Mouse (Mus musculus) midbrain, embryonic 13.5 days (tissue): ENCODE results near the gene Sri. TPM values are rescaled to one million over a fixed set of nuclear protein-coding genes. Genes with fewer than 3 reads are reported as not detected.

Source experiments
- ATAC-seq: fragments of 200-750 bp; cut with Nextera tagmentation; 2 replicates; pipeline ENCODE4 v1.8.0; 2017; ENCODE audit warnings: mild to moderate bottlenecking, moderate TSS enrichment, moderate library complexity
- H3K27ac ChIP-seq: fragments of 300-500 bp; sonication (generic); 2 replicates; pipeline ENCODE4 v1.5.1; 2015; ENCODE audit warnings: inconsistent platforms, mild to moderate bottlenecking, moderate library complexity
- H3K27me3 ChIP-seq: fragments of 300-500 bp; sonication (generic); 2 replicates; pipeline ENCODE4 v1.6.1; 2015; ENCODE audit warnings: mild to moderate bottlenecking, inconsistent platforms
- H3K36me3 ChIP-seq: fragments of 300-500 bp; sonication (generic); 2 replicates; pipeline ENCODE4 v1.6.1; 2015; ENCODE audit warnings: mild to moderate bottlenecking, inconsistent platforms
- H3K4me1 ChIP-seq: fragments of 300-500 bp; sonication (generic); replicated peaks from 2 replicates; pipeline ENCODE4 v1.6.1; 2015; ENCODE audit warnings: inconsistent platforms
- H3K4me2 ChIP-seq: fragments of 300-500 bp; sonication (generic); replicated peaks from 2 replicates; pipeline ENCODE4 v1.6.1; 2015; ENCODE audit warnings: moderate library complexity, mild to moderate bottlenecking, inconsistent platforms
- H3K4me3 ChIP-seq: fragments of 300-500 bp; sonication (generic); replicated peaks from 2 replicates; pipeline ENCODE4 v1.5.1; 2015; ENCODE audit warnings: mild to moderate bottlenecking, inconsistent platforms
- H3K9ac ChIP-seq: fragments of 300-500 bp; sonication (generic); replicated peaks from 2 replicates; pipeline ENCODE4 v1.6.1; 2015; ENCODE audit warnings: mild to moderate bottlenecking, inconsistent platforms
- H3K9me3 ChIP-seq: fragments of 300-500 bp; sonication (generic); 2 replicates; pipeline ENCODE4 v1.6.1; 2016; ENCODE audit warnings: mild to moderate bottlenecking, inconsistent platforms
- WGBS: fragments of 180-500 bp; shearing (Covaris S2); methylation state at CpG from one replicate; pipeline ENCODE4 v1.1.7; 2015; 5-methylcytosine and 5-hydroxymethylcytosine counted together
- polyA plus RNA-seq: library from polyadenylated mRNA; unstranded; fragments of >200 nt; fragmentation: Nextera tagmentation; extraction: Ambion mirVana; gene quantifications from 2 replicates; pipeline ENCODE4 v1.2.1, GENCODE M21; 2015

Sri gene
- polyA plus RNA-seq, 1 experiment from 2014 or later: 149 TPM

DNA sequence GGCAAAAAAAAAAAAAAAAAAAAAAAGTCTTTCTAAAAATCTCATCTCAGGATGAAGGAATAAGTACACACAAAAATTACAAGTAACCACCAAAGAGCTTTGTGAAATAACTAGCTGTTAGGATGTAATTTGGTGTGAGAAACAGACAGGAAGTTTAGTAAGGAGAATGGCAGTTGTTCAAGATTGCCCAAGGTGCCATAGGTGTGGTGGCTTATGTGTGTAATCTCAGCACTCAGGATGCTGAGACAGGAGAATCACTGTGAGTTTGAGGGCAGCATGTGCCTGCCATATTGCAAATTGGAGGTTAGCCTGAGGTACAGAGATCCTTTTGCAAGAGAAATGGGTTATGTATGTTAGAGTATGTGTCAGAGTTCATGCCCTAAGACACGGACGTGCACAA lies 16.6 kb downstream of the Sri start:
- Histone ChIP-seq H3K36me3 (peaks cover 62% of the 10 kb centered on the region), H3K9ac (no peak overlapping the region), H3K4me3 (no peak overlapping the region), H3K4me2 (no peak overlapping the region), H3K27ac (no peak overlapping the region), H3K4me1 (peaks cover 3% of the 10 kb centered on the region), H3K9me3 (no peaks in the 10 kb centered on the region), H3K27me3 (no peaks in the 10 kb centered on the region)
- 90% methylated on average over 2 of the region's 2 CpGs for WGBS
- ATAC-seq: no peak

DNA sequence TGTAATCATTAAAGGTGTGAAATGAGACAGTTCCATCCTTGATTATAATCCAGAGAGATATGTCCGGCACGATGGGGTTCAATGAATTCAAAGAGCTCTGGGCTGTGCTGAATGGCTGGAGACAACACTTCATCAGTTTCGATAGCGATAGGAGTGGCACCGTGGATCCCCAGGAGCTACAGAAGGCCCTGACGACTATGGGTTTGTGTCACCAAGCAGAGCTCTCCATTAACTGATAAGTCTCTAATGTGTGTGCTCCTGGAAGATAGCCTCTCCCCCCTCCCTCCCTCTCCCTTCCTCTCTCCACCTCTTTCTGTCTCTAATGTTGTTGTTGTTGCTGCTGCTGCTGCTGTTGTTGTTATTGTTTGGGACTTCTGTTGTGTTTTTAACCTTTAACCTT lies 17.3 kb downstream of the Sri start:
- H3K4me1 ChIP-seq: no peaks in the 10 kb centered on the region
- H3K36me3 ChIP-seq: peaks cover 62% of the 10 kb centered on the region
- H3K4me3 ChIP-seq: no peak overlapping the region
- WGBS: 74% methylated on average over 6 of the region's 6 CpGs
- H3K9me3 ChIP-seq: no peaks in the 10 kb centered on the region
- no peak overlapping the region for H3K4me2 ChIP-seq
- ATAC-seq: no peak
- no peak overlapping the region for H3K27ac ChIP-seq
- H3K9ac ChIP-seq: no peak overlapping the region
- no peaks in the 10 kb centered on the region for H3K27me3 ChIP-seq

DNA sequence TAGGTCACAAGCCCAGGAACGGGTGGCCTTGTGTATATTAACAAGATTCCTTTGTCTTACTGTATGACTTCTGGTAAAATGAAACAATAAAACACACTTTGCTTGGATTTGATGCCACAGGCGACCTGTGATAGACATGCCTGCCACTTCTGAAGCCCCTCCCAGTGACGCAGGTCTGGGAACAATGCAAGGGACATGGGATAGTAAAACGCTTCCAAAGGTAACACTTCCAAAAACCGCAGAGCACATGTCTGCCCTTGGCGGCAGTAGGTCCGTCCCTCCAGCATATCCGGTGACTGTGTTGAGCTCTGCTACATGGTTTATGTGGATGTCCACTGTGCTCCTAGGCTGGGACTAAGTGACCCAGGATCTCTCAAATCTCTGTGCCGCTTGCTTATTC lies 27.5 kb downstream of the Sri start:
- Histone ChIP-seq H3K9me3 (no peaks in the 10 kb centered on the region), H3K27me3 (no peaks in the 10 kb centered on the region), H3K4me1 (no peaks in the 10 kb centered on the region), H3K9ac (no peak overlapping the region), H3K4me2 (no peak overlapping the region), H3K36me3 (peaks cover 20% of the 10 kb centered on the region), H3K4me3 (no peak overlapping the region), H3K27ac (no peak overlapping the region)
- ATAC-seq: no peak
- WGBS: 93% methylated on average over 9 of the region's 9 CpGs

DNA sequence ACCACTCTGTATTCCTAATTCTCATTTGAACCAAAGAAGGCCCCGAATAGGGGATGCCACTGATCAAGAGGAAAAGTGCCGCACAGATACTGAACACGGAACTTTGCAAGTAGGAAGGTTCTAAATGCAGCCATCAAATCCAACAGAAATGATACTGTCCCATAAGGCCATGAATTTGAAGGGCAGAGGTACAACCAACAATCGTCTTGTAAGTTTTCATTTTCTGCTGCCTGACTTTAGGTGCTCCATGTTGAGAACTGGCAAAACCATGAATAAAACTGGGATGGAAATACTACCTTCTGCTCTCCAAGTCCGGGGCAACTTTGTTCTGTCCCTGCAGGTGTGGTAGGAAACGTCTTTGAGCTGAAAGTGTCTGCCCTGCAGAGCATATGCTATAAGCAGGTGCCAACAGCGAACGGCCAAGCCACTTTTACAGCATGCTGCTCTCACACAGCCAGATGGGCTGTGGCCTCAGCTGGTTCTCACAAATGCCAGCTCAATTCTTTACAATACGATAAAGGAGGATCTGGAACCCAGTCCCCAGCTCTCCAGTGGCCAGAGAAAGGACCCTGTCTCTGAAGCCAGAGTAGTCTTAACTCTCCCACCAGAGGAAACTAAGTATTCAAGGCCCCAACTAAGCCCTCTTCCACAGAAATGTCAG lies 28.2 kb downstream of the Sri start:
- Histone ChIP-seq H3K27ac (no peak overlapping the region), H3K36me3 (peaks cover 20% of the 10 kb centered on the region), H3K4me2 (no peak overlapping the region), H3K4me3 (no peak overlapping the region), H3K4me1 (no peaks in the 10 kb centered on the region), H3K9ac (no peak overlapping the region), H3K27me3 (no peaks in the 10 kb centered on the region), H3K9me3 (no peaks in the 10 kb centered on the region)
- WGBS: 91% methylated on average over 9 of the region's 9 CpGs
- no peak for ATAC-seq

DNA sequence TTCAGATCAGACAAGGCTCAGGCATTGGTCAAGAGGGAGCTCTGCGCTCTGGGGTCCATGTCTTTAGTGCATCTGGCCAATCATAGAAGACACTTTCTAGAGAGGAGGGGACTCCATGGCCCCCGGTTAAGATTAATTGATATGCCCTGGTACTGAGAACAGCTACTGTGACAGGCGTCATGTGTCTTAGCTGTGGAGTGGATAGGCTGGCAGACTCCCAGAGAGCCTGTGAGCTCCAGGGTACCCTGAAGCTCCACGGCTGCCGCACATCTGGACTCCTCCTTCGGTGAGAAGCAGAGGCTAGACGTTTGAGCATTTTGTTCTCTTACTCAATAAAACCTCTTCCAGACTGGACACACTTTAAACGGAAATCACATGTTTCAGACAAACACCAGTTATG lies 31.6 kb downstream of the Sri start:
- H3K27ac ChIP-seq: no peak overlapping the region
- H3K9me3 ChIP-seq: no peaks in the 10 kb centered on the region
- no peak overlapping the region for H3K4me2 ChIP-seq
- H3K27me3 ChIP-seq: no peaks in the 10 kb centered on the region
- peaks cover 18% of the 10 kb centered on the region for H3K36me3 ChIP-seq
- no peak for ATAC-seq
- 91% methylated on average over 8 of the region's 8 CpGs for WGBS
- no peaks in the 10 kb centered on the region for H3K4me1 ChIP-seq
- no peak overlapping the region for H3K9ac ChIP-seq
- H3K4me3 ChIP-seq: no peak overlapping the region

DNA sequence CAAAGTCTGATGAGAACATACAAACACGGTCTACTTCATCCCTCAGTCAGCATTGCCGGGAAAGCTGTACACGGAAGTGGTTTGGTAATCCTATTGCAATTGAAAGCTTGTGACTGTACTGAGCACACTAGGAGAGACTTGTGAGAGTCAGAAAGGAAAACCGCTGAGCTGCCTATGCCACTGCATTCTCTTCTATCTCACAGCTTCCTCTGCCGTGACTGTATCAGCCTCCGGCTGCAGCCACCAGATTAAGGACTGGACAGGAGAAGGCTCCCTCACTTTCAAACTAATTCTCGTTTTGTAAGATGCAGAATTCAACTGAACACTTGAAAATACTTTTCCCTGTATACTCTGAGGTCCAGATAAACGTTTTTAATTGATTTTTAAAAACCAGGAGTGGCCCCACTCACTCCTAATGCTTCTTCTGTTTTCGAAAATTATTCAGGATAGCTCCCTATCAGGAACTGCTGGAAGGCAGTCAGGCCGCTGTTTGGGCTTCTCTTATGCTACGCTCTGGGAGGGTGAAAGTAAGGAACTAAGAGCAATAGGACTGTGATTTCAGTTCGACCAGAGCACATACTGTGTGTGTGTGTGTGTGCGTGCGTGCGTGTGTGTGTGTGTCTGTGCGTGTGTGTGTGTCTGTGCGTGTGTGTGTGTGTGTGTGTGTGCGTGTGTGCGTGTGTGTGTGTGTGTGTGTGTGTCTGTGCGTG lies 37.1 kb downstream of the Sri start:
- H3K4me2 ChIP-seq: no peak overlapping the region
- H3K27ac ChIP-seq: no peak overlapping the region
- no peaks in the 10 kb centered on the region for H3K4me1 ChIP-seq
- H3K4me3 ChIP-seq: no peak overlapping the region
- H3K9ac ChIP-seq: no peak overlapping the region
- ATAC-seq: no peak
- 77% methylated on average over 20 of the region's 20 CpGs for WGBS
- no peaks in the 10 kb centered on the region for H3K27me3 ChIP-seq
- H3K9me3 ChIP-seq: no peaks in the 10 kb centered on the region
- peaks cover 2% of the 10 kb centered on the region; the same call in 1 of the 2 replicates for H3K36me3 ChIP-seq

DNA sequence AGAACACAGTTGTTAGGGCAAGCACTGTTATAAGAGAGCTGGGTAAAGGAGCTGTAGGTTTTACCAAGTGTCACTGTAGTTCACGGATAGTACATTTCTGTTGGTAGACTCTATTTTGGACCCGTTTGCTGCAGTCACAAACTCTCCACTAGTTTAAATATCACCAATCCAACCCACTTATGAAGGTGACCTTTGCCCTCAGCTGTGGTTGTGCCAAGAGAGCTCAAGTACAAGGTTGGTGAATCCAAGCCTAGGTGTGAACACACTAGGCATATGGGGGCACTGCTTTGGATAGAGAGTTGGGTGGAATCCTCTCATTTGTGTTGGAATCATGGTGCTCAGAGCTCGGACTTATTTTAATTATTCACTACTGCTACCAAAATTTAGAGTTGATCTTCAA lies 39.8 kb downstream of the Sri start:
- H3K27ac ChIP-seq: no peak overlapping the region
- no peaks in the 10 kb centered on the region for H3K27me3 ChIP-seq
- 93% methylated on average over 3 of the region's 3 CpGs for WGBS
- no peaks in the 10 kb centered on the region for H3K9me3 ChIP-seq
- H3K9ac ChIP-seq: no peak overlapping the region
- no peak for ATAC-seq
- H3K4me2 ChIP-seq: no peak overlapping the region
- peaks cover 2% of the 10 kb centered on the region; the same call in 1 of the 2 replicates for H3K36me3 ChIP-seq
- no peaks in the 10 kb centered on the region for H3K4me1 ChIP-seq
- no peak overlapping the region for H3K4me3 ChIP-seq

DNA sequence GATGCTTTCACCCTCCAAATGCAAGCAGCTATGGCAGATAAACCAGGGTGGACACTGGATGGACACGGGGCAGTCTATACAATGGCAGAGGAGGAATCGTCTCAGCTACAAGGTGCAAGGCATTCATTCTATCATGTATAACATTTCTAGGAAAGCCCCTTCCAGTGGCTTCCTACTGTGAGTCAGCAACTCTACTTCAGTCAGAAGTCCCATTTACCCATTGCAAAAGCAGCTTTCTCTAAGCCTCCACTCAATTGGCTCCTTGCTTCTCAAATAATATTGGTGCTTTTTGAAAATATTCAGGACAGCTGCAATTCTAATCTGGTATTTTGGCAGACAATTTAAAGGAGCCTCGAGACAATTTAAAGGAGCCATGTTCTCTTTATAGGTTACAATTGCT lies 42.3 kb downstream of the Sri start:
- Histone ChIP-seq H3K4me2 (no peak overlapping the region), H3K4me1 (no peaks in the 10 kb centered on the region), H3K4me3 (no peak overlapping the region), H3K36me3 (peaks cover 8% of the 10 kb centered on the region; the same call in 1 of the 2 replicates), H3K27me3 (no peaks in the 10 kb centered on the region), H3K9me3 (no peaks in the 10 kb centered on the region), H3K27ac (no peak overlapping the region), H3K9ac (no peak overlapping the region)
- no peak for ATAC-seq
- WGBS: 89% methylated on average over 3 of the region's 3 CpGs

DNA sequence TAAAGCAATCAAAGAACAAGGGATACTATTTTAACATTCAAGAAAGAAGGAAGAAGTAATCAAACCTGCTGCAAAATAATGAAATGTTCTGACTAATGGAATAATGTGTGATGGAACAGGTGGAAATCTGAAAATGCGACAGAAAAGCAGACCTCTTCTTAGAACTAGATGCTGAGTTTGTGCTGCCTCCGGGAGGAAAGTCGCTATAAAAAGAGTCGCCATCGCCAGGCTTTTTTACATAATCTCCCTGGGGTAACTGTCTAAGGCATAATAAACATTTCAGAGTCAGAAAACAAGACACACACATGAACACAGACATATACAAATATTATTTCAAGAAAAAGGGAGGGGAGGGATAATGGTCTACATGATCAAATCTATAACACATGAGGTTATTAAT lies 49.0 kb downstream of the Sri start:
- Histone ChIP-seq H3K27me3 (no peaks in the 10 kb centered on the region), H3K4me1 (no peaks in the 10 kb centered on the region), H3K27ac (no peak overlapping the region), H3K4me3 (no peak overlapping the region), H3K4me2 (no peak overlapping the region), H3K9me3 (no peaks in the 10 kb centered on the region), H3K36me3 (peaks cover 8% of the 10 kb centered on the region; the same call in 1 of the 2 replicates), H3K9ac (no peak overlapping the region)
- 80% methylated on average over 5 of the region's 5 CpGs for whole genome bisulfite sequencing
- ATAC-seq: no peak

DNA sequence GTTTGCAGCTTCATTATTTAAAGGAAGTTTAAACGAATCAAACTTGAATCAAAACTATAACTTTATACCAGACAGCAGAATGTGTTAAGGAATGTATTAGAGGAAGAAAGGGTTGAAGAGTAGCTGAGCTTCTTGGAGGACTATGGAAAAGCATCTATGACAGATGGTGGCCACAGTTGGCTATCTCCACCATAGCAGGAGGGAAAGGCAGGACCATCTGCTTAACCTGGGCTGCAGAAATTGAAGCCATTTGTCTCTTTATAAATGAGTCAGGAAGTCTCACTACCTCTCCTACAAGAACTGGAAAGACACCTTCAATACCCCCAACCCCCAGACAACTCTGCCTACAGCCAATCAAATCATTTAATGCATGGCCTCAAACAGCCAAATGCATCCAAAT lies 49.8 kb downstream of the Sri start:
- Histone ChIP-seq H3K27ac (no peak overlapping the region), H3K4me1 (no peaks in the 10 kb centered on the region), H3K4me3 (no peak overlapping the region), H3K4me2 (no peak overlapping the region), H3K36me3 (peaks cover 8% of the 10 kb centered on the region; the same call in 1 of the 2 replicates), H3K27me3 (no peaks in the 10 kb centered on the region), H3K9me3 (no peaks in the 10 kb centered on the region), H3K9ac (no peak overlapping the region)
- WGBS: 96% methylated on average over 1 of the region's 1 CpGs
- ATAC-seq: no peak

DNA sequence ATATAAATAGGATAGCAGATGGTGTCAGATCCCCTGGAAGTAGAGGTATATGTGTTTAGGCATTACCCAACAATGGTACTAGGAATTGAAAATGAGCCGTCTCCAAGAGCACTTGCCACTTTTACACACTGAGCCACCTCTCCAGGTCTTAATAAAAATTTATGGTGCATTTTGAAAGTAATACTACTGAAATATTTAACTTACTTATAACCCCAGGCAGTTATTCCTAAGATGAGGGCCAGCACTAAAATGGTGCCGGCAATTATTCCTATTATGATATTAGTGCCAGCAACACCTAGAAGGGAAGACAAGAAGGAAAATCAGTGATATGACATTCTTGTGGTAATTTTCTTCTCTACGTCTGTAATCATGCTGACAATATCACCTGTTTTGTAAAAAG lies 65.8 kb downstream of the Sri start:
- no peak overlapping the region for H3K4me2 ChIP-seq
- no peaks in the 10 kb centered on the region for H3K27me3 ChIP-seq
- WGBS: 96% methylated on average over 3 of the region's 3 CpGs
- no peaks in the 10 kb centered on the region for H3K36me3 ChIP-seq
- no peak for ATAC-seq
- no peaks in the 10 kb centered on the region for H3K4me1 ChIP-seq
- H3K9me3 ChIP-seq: no peaks in the 10 kb centered on the region
- H3K9ac ChIP-seq: no peak overlapping the region
- H3K4me3 ChIP-seq: no peak overlapping the region
- no peak overlapping the region for H3K27ac ChIP-seq

DNA sequence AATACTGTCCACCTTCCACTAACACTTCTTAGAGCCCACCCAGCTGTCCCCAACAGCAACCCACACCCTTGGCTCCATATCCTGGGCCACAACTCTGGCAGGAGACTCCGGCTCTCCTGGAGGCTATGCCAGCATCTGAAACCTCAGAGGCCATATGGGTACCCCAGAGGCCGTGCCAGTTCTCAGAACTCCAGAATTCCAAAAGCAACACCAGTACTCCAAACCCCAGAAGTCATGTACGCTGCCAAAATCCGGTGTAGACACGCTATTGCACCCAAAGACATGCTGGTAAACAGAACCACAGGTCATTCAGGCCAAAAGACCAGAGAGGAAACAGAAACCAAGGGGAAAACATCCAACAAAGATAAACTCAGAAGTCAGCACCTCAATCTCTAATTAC lies 66.4 kb downstream of the Sri start:
- H3K9ac ChIP-seq: no peak overlapping the region
- ATAC-seq: no peak
- no peak overlapping the region for H3K27ac ChIP-seq
- H3K4me2 ChIP-seq: no peak overlapping the region
- no peaks in the 10 kb centered on the region for H3K9me3 ChIP-seq
- H3K4me1 ChIP-seq: no peaks in the 10 kb centered on the region
- 92% methylated on average over 5 of the region's 5 CpGs for WGBS
- no peak overlapping the region for H3K4me3 ChIP-seq
- H3K27me3 ChIP-seq: no peaks in the 10 kb centered on the region
- H3K36me3 ChIP-seq: no peaks in the 10 kb centered on the region
